Mouse (Mus musculus) T-cell, adult 66 days (primary cell): ENCODE data around the gene Msi2. TPM values are rescaled to one million over a fixed set of nuclear protein-coding genes. Genes with fewer than 3 reads are reported as not detected.

Experiments
- total RNA-seq, 2 experiments: library from RNA; stranded (reverse); gene quantifications; 3 replicates in 1 of 2; 4 replicates in 1 of 2; pipeline ENCODE4 v1.2.4; 2023

Gene Msi2
- total RNA-seq, result 100 to 1,000 TPM; 158 to 169 TPM

DNA sequence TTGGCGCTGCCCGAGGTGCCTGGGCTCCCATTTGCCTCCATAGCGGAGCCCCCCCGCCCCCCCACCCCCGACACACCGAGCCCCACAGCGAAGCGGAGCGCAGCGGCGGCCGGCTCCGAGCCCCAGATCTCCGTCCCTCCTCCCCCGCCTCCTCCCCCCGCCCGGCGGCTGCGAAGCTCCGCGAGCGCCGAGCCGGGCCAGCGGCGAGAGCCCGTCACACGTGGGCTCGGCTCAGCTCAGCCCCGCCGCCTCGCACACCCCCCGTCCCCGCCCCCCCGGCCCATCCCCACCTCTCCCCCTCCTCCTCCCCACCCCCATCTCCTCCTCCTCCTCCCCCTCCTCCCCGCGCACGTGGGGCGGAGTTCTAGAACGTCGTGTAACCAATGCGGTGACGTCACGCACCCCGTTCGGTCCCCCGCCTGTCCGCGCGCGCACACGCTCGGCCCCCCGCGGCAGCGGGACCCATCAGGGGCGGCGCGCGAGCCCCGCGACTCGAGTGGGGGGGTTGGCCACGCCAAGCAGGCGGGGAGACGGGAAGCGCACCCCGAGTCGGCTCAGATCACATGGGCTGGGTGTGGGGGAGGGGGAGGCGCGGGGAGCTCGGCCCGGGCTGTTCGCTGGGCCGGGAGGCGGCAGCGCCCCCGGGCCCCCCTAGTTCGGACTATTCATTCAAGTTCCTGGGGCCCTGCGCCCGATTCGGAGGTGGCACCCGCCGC lies at the start of gene Msi2:
Gene Msi2 (minus strand): TSS at position 464 of the 716 bp plus-strand sequence.

DNA sequence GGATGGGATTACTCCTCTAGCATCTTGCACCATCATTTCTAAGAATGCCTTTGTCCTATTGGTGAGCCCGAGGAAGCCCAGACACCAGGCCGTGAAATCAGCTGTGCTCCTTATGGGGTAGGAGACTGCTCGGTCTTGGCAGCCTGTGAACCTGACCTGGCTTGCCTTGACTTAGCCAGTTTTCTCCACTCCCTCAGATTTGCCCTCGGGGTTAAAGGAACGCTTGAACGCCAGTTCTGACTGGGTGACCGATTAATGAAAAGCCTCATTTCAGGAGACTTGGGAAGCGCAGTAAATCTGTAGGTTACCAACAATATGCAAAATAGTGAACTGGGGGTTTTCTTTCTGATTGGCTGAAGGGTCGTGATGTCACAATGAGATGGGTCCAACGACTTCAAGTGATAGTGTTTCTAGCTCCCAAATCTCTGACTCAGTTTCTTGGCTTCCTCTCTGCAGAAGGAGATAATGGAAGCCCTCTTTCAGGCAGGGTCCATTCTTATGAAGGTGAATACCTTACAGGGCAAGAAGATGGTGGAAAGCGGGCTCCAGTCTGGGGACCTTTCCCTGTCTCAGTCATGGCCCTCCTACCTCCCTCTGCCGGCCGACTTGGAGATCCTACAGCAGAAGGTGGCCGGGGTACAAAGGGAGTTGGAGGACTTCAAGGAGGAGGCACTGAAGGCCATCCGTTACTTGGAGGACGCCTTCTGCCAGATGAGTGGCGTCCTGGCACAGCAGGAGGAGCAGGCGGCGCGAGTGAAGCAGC lies 424.5 kb downstream of the Msi2 start, which contains the start of gene Ccdc182:
Gene Ccdc182 (plus strand): TSS at position 428 of the 763 bp plus-strand sequence.

Other genes with a start within 250 kb of the Msi2 start
- 1 to 10 TPM; 4.3 to 4.4 TPM for gene Akap1, start 146.1 kb upstream of the Msi2 start, total RNA-seq
- gene Scpep1, start 237.0 kb upstream of the Msi2 start, total RNA-seq, result 1 to 10 TPM; 7.9 to 9.4 TPM
- gene Elobl, start 248.4 kb upstream of the Msi2 start, total RNA-seq, result not detected